Mouse (Mus musculus): ENCODE measurements around the gene Sc5d.

DNA sequence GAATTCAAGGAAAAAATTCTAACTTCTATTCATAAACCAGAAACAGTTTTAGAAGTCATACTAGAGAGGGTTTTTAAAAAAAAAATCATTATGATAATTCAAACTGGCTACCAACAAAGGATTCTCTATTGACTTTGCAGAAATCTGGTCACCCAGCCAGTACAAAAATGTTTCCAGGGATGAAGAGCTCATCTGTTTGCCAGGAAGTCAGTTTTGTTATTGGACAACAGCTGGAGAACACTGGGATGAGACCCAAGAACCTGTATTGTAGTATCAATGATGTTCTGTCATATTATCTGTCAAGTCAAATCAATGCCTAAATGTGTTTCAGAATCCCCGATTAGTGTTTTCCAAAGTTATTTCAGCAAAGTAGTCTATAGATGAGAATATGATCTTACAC, 50.9 kb downstream of the Sc5d start:
- TF ChIP-seq CTCF (IDR thresholded peaks at IDR 0.05; ENCODE audit: control insufficient read depth, insufficient read depth, insufficient replicate concordance, low read depth, low read length) (no peak), POLR2A (IDR thresholded peaks at IDR 0.05; ENCODE audit: control insufficient read depth, low read depth, low read length) (no peak)

Data from testis, adult 2 months (tissue).